Mouse (Mus musculus) neural tube, embryonic 11.5 days (tissue): ENCODE measurements around the gene Trex1. TPM values are rescaled to one million over a fixed set of nuclear protein-coding genes. Genes with fewer than 3 reads are reported as not detected.

Source experiments
- ATAC-seq: fragments of 200-750 bp; cut with Nextera tagmentation; 2 replicates; pipeline ENCODE4 v1.8.0; 2017; ENCODE audit warnings: moderate number of reproducible peaks, mild to moderate bottlenecking, moderate TSS enrichment, moderate library complexity; ENCODE audit not compliant: insufficient read depth, low FRiP score, low TSS enrichment
- DNase-seq: peaks from one replicate; pipeline ENCODE4 v3.0.0-alpha.2; 2015; ENCODE audit warnings: low spot score
- H3K27ac ChIP-seq: fragments of 300-500 bp; sonication (generic); 2 replicates; pipeline ENCODE4 v1.5.1; 2014; ENCODE audit warnings: low read depth, mild to moderate bottlenecking, low read length
- H3K27me3 ChIP-seq: fragments of 300-500 bp; sonication (generic); 2 replicates; pipeline ENCODE4 v1.6.1; 2014; ENCODE audit warnings: mild to moderate bottlenecking, low read length, mixed read lengths; ENCODE audit not compliant: control insufficient read depth, insufficient read depth
- H3K36me3 ChIP-seq: fragments of 300-500 bp; sonication (generic); 2 replicates; pipeline ENCODE4 v1.6.1; 2014; ENCODE audit warnings: mild to moderate bottlenecking, low read length, moderate library complexity, mixed read lengths; ENCODE audit not compliant: control insufficient read depth, insufficient read depth
- H3K4me1 ChIP-seq: fragments of 300-500 bp; sonication (generic); 2 replicates; pipeline ENCODE4 v1.6.1; 2014; ENCODE audit warnings: low read length, mixed read lengths; ENCODE audit not compliant: control insufficient read depth, insufficient read depth
- H3K4me2 ChIP-seq: fragments of 300-500 bp; sonication (generic); 2 replicates; pipeline ENCODE4 v1.6.1; 2014; ENCODE audit warnings: low read depth, mild to moderate bottlenecking, moderate library complexity
- H3K4me3 ChIP-seq: fragments of 300-500 bp; sonication (generic); 2 replicates; pipeline ENCODE4 v1.5.1; 2014; ENCODE audit warnings: low read depth, low read length
- H3K9ac ChIP-seq: fragments of 300-500 bp; sonication (generic); 2 replicates; pipeline ENCODE4 v1.6.1; 2014; ENCODE audit warnings: mild to moderate bottlenecking, low read length
- H3K9me3 ChIP-seq: fragments of 300-500 bp; sonication (generic); 2 replicates; pipeline ENCODE4 v1.6.1; 2016; ENCODE audit warnings: low read length; ENCODE audit not compliant: control insufficient read depth
- WGBS: fragments of 180-500 bp; shearing (Covaris S2); extraction: QIAGEN DNeasy Blood & Tissue Kit; methylation state at CpG from one replicate; pipeline ENCODE4 v1.1.7; 2014; 5-methylcytosine and 5-hydroxymethylcytosine counted together
- polyA plus RNA-seq: library from polyadenylated mRNA; unstranded; fragments of >200 nt; fragmentation: Nextera tagmentation; extraction: Ambion mirVana; gene quantifications from 2 replicates; pipeline ENCODE4 v1.2.1, GENCODE M21; 2014

Trex1 gene
- polyA plus RNA-seq, 1 experiment from 2014 or later: 7.8 TPM

DNA sequence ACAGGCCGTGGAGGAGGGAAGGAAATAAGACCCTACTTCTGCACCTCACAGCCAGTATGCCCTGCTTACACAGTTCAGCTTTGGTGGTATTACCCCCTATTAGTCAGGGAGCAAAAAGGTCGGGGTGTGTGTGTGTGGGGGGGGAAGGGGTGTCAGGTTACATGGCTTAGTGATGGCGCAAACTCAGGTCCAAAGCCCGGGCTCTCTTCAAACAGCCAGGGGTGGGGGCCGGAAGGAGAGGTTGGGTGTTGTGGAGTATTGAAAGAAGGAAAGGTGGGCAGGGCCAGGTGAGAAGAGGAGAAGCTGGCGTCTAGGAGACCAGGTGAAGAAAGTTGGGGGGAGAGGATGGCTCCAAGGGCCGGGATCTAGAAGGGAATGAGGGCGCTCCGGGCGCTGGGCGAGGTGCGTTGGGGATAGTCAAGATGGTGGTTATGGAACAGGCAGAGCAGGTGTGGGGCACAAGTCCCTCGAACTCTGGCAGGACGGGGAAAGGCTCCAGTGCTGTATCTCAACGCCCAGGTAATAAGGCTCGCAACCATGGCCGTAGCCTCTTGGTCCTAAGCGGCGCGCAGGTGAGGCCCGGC lies 35.1 kb upstream of the Trex1 start:
- no peak for ATAC-seq
- under 1% methylated on average over 21 of the region's 21 CpGs for WGBS
- no peaks in the 10 kb centered on the region for H3K9me3 ChIP-seq
- H3K36me3 ChIP-seq: peaks cover 2% of the 10 kb centered on the region; the same call in 1 of the 2 replicates
- H3K9ac ChIP-seq: peak overlapping the region; percentile 96
- peak overlapping the region; percentile 100 for H3K27ac ChIP-seq
- peak overlapping the region; percentile 71 for H3K4me3 ChIP-seq
- H3K27me3 ChIP-seq: no peaks in the 10 kb centered on the region
- peak overlapping the region; percentile 92 for H3K4me2 ChIP-seq
- peak; percentile 53 for DNase-seq
- H3K4me1 ChIP-seq: peaks cover 34% of the 10 kb centered on the region

DNA sequence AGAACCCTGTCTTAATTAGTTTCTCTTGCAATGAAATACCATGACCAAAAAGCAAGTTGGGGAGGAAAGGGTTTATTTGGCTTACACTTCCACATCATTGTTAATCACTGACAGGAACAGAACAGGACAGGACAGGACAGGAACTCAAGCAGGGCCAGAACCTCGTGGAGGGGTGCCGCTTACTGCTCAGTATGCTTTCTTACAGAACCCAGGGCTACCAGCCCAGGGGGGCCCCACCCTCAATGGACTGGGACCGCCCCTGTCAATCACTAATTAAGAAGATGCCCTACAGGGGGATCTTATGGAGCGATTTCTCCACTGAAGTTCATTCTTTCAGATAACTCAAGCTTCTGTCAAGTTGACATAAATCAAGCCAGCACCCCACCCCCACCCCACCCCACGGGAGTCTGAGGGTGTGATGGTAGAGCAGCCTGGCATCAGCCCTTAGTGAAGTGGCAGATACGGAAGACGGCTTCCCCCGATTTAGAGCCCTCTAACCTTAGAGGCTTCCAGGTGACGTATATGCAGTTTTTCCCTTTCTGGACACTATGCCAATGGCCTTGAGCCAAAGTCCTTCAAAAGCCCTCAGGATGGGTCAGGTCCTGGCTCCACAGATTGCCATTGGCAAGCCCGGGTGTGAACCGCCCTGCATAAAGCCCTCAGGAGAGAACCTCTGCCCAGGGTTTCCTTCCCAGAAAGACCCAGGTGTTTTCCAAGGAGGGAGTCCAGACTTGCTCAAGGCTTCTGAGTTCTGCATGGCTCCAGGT lies 34.4 kb upstream of the Trex1 start:
- 18% methylated on average over 11 of the region's 11 CpGs for WGBS
- Histone ChIP-seq H3K4me1 (peaks cover 30% of the 10 kb centered on the region), H3K36me3 (peaks cover 2% of the 10 kb centered on the region; the same call in 1 of the 2 replicates), H3K9ac (peak overlapping the region; percentile 96), H3K9me3 (no peaks in the 10 kb centered on the region), H3K27ac (peak overlapping the region; percentile 100), H3K4me3 (peak overlapping the region; percentile 71; the same call in 1 of the 2 replicates), H3K4me2 (peak overlapping the region; percentile 92), H3K27me3 (no peaks in the 10 kb centered on the region)
- DNase-seq (no peak), ATAC-seq (no peak)

DNA sequence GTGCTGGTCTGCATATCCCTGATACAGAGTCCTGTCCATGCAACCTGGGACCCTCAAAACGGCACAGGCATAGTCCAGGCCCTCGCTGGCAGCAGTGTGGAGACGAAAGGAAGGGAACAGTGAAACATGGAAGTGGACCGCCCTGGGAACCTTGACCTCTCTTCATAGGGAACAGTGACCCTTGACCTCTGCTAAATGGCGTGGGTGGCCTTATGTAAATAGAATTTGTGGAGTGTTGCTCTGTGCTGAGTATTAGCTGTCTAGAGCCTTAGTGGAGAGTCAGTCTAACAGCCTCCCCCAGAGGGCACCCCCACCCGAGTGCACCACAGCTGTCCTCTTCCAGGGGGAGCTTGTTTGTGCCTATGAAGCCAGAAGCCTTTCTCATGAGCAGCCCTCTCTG lies 33.3 kb upstream of the Trex1 start:
- Histone ChIP-seq H3K4me2 (no peak overlapping the region), H3K4me1 (peaks cover 22% of the 10 kb centered on the region), H3K4me3 (no peak overlapping the region), H3K36me3 (peaks cover 2% of the 10 kb centered on the region; the same call in 1 of the 2 replicates), H3K27me3 (no peaks in the 10 kb centered on the region), H3K9me3 (no peaks in the 10 kb centered on the region), H3K9ac (no peak overlapping the region), H3K27ac (no peak overlapping the region)
- DNase-seq (no peak), ATAC-seq (no peak)
- WGBS: 41% methylated on average over 6 of the region's 6 CpGs

DNA sequence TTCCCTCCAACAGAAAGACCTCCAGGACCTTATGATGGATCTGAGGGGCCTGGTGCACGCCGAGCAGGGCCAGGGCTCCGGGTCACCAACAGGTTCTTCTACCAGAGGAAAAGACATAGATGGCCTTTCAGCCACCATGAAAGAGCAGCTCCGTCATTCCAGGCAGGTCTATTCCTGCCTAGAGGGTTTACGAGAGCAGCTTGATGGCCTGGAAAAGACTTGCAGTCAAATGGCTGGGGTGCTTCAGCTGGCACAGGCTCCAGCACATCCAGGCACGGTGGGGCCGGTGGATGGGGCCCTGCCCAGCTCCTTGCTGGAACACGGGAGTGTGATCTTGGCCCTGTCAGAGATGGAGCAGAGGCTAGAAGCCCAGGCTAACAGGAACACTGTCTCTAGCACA lies 32.3 kb upstream of the Trex1 start:
- ATAC-seq (no peak), DNase-seq (no peak)
- Histone ChIP-seq H3K9ac (no peak overlapping the region), H3K36me3 (peaks cover 2% of the 10 kb centered on the region; the same call in 1 of the 2 replicates), H3K27ac (no peak overlapping the region), H3K4me1 (peaks cover 12% of the 10 kb centered on the region), H3K4me2 (no peak overlapping the region), H3K4me3 (no peak overlapping the region), H3K27me3 (no peaks in the 10 kb centered on the region), H3K9me3 (no peaks in the 10 kb centered on the region)
- WGBS: 94% methylated on average over 8 of the region's 8 CpGs

DNA sequence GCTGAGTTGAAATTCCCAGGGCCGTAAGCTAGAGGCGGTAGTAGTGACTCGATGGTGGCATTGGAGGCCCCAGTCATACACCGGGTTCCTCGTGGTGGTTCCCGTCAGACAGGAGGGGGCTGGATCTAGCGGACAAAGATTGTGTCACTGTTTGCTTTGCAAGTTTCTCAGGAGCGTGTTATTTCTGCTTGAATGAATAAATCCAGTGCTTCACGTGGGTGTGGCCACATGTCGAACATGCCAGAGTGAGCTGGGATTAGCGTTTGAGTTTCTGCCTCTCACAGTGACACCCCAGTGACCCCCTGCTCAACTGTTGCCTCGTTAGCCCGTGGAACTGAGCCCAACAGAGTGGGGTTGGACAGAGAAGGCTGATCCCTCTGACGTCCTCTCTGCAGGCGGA lies 30.9 kb upstream of the Trex1 start:
- WGBS: 83% methylated on average over 15 of the region's 15 CpGs
- H3K4me2 ChIP-seq: no peak overlapping the region
- H3K9ac ChIP-seq: no peak overlapping the region
- ATAC-seq (no peak), DNase-seq (no peak)
- peaks cover 10% of the 10 kb centered on the region for H3K4me1 ChIP-seq
- H3K4me3 ChIP-seq: no peak overlapping the region
- no peaks in the 10 kb centered on the region for H3K9me3 ChIP-seq
- H3K36me3 ChIP-seq: peaks cover 2% of the 10 kb centered on the region; the same call in 1 of the 2 replicates
- H3K27me3 ChIP-seq: no peaks in the 10 kb centered on the region
- H3K27ac ChIP-seq: no peak overlapping the region

DNA sequence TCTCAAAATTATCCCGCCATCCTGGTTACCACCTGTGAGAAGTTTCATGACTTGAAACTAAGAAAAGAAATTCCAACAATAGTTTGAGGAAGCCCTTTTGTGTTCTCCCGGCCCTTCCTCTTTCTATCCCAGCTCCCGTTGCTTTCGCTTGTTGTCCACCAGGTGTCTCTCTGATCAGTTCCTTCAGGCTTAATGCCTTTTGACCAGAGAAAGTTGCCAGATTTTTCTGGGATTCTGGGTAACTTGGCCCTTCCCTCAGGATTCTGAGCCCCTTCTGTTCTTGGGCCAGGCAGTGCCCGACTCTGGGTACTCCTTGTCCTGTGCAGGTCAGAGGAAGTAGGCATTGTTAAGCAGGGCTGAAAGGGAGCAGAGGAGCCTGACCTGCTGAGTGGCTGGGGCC lies 28.5 kb upstream of the Trex1 start:
- H3K36me3 ChIP-seq: peaks cover 2% of the 10 kb centered on the region; the same call in 1 of the 2 replicates
- 28% methylated on average over 5 of the region's 5 CpGs for WGBS
- peaks cover 2% of the 10 kb centered on the region; the same call in 1 of the 2 replicates for H3K4me1 ChIP-seq
- no peaks in the 10 kb centered on the region for H3K27me3 ChIP-seq
- ATAC-seq (no peak), DNase-seq (peak; percentile 18)
- no peak overlapping the region for H3K4me3 ChIP-seq
- H3K9me3 ChIP-seq: no peaks in the 10 kb centered on the region
- no peak overlapping the region for H3K4me2 ChIP-seq
- H3K27ac ChIP-seq: no peak overlapping the region
- 0 out of 2 replicates have a peak overlapping the region, but pooled peaks have one; percentile 14 for H3K9ac ChIP-seq

DNA sequence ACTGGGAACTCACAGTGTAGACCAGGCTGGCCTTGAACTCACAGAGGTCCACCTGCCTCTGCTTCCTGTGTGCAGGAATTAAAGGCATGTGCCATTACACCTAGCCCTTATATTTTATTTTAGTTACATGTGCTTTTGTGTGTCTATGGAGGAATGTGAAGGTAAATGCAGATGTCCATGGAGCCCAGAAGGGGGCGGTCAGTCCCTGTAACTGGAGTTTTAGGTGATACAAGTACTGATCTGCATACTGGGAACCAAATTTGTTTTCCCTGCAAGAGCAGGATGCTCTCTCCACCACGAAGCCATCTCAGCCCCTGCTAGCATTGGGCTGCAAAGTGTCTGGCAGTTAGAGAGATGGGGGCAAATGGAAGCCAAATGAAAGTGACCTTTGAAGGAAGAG lies 25.4 kb upstream of the Trex1 start:
- Histone ChIP-seq H3K27ac (no peak overlapping the region), H3K9ac (no peak overlapping the region), H3K4me2 (no peak overlapping the region), H3K4me1 (peaks cover 9% of the 10 kb centered on the region), H3K36me3 (no peaks in the 10 kb centered on the region), H3K4me3 (no peak overlapping the region), H3K9me3 (no peaks in the 10 kb centered on the region), H3K27me3 (no peaks in the 10 kb centered on the region)
- no peak for DNase-seq
- ATAC-seq: no peak
- 25% methylated on average over 2 of the region's 2 CpGs for WGBS

DNA sequence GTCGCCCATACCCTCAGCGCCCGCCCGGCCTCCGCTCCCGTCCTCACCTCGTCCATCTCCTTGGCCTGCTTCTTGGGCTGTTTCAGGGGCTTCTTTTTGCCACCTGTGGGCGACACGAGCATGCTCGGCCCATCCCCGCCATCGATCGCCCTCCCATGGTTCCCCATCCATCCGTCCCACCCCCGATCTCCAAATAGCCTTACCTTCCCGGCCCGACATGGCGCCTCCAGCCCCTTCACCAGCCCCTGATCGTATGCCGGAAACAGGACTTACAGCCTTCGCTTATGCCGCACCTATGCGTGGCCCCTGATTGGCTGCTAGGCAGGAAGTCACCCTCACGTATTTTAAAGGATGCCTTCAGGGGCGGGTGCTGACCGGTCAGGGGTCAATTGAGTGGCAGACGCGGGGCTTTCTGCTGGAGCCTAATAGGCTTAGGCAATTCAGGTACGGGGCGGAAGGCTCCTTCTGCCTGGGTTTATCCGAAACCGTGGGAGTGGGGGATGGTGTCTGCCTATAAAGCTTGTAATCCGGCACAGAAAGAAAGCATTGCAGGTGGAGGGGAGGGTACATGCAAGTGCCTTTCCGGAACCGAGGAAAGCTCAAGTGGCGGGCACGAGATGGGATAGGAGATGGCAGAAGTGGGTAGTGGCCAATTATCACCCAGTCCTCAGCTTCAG lies 22.7 kb upstream of the Trex1 start, which contains the start of the genes Ccdc51 and Tma7:
Gene Ccdc51 (plus strand): TSS at position 370 of the 677 bp plus-strand sequence.
Gene Tma7 (minus strand): TSS at position 464 of the 677 bp plus-strand sequence.
- Histone ChIP-seq H3K9me3 (no peaks in the 10 kb centered on the region), H3K4me2 (peak within 1 kb of the TSS; percentile 95), H3K4me3 (peak within 1 kb of the TSS; percentile 84), H3K27me3 (no peaks in the 10 kb centered on the region), H3K9ac (peak within 1 kb of the TSS; percentile 80), H3K36me3 (no peaks in the 10 kb centered on the region), H3K4me1 (peaks cover 9% of the 10 kb centered on the region), H3K27ac (peak within 1 kb of the TSS; percentile 27; the same call in 1 of the 2 replicates)
- ATAC-seq (peak; percentile 97), DNase-seq (peak; percentile 88)
- under 1% methylated on average over 37 of the region's 37 CpGs for WGBS
